Mouse (Mus musculus) layer of hippocampus, adult 2 months (tissue): ENCODE results near the gene Trpc4. TPM values are rescaled to one million over a fixed set of nuclear protein-coding genes. Genes with fewer than 3 reads are reported as not detected.

Source experiments
- DNase-seq, 2 experiments: peaks; one replicate each; pipeline ENCODE4 v3.0.0; 2022; ENCODE audit warnings: low spot score in 2 of 2
- H3K27ac ChIP-seq: fragments of 200-600 bp; 2 replicates; pipeline ENCODE4 v1.8.1; 2022
- H3K4me3 ChIP-seq: fragments of 200-600 bp; 2 replicates; pipeline ENCODE4 v1.8.1; 2022; ENCODE audit warnings: mild to moderate bottlenecking
- CTCF ChIP-seq: fragments of 200-600 bp; conservative IDR thresholded peaks from 2 replicates; pipeline ENCODE4 v1.8.1; 2022; ENCODE audit warnings: antibody characterized with exemption, mild to moderate bottlenecking, moderate library complexity
- total RNA-seq, 2 experiments: library from RNA; stranded (reverse); gene quantifications; 2 replicates each; pipeline ENCODE4 v1.2.3; 2021

Trpc4 gene
- total RNA-seq, 2 experiments from 2014 or later = 63.9 to 66.6 TPM

DNA sequence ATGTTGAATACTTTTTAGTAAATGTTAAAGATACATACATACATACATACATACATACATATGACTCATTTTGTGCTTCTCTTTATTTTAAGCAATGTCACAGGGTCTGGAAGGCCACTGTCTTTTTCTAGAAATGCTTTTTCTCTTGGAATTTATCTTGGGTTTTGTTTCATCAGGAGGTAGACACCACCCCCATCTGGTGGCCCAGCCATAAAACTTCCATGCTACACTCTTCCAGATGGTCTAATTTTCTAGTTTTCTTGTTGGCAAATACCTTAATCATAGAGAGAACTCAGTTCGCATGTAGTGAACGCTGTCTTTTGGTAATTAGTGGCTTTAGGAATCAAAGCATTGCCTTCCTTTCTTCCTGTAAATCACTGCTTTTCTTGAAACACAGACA is 158.2 kb downstream of the Trpc4 start:
- no peak overlapping the region for H3K4me3 ChIP-seq
- peak; percentile 75 for TF ChIP-seq CTCF
- no peak overlapping the region for H3K27ac ChIP-seq
- no peak for DNase-seq

DNA sequence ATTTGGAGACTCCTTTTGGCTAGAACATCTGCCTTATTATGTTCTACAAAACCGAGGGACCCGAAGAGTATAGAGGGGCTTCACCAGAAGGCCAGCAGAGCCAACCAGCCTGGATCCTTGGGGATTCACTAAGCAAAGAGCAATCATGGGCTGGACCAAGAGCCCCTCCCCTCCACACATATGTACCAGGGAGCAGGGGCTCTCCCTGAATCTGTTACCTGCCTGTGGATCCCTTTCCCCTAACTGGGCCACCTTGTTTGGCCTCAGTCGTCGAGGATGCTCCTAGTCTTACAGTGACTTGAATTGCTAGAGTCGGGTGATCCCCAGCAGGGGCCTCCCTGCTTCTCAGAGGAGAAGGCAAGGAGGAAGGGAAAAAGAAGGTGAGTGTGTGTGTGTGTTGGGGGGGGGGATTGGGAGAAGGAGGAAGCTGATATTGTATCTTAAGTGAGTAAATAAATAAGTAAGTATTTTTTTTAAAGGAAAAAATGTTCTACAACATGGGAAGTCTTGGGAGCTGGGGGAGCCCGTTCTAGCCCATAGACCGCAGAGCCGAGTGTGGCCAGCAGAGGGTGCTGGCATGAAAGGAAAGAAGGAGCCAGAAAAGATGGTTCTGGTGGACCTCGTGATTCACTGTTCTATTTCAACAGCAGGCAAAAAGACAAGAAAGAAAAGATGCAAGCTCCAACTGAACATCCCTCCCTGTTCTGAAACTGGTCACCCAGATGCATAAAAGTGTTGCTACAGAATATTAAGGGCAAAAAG is 197.2 kb downstream of the Trpc4 start:
- DNase-seq = peak; percentile 67 to 83
- Histone ChIP-seq H3K4me3 (no peak overlapping the region), H3K27ac (no peak overlapping the region)
- TF ChIP-seq CTCF = peak; percentile 89

DNA sequence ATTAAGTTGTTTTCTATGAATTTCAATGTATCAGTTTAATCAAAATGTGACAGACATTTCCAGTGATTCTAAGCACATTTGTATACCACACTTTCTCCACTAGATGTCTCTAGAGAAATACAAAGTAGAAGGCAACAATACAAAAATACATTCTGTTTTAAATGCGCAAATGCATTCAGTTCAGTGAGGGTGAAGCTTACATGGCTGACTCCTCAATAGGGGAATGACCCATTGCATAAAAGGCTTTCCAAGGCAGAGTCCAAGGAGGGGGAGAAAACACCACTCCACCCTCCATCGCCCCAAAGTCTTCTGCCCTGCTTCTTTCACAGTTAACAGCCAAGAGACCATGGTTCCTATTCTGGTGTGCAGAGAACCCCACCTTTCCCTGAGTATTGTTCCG is 201.7 kb downstream of the Trpc4 start:
- TF ChIP-seq CTCF = peak; percentile 82
- Histone ChIP-seq H3K27ac (no peak overlapping the region), H3K4me3 (no peak overlapping the region)
- DNase-seq = no peak

DNA sequence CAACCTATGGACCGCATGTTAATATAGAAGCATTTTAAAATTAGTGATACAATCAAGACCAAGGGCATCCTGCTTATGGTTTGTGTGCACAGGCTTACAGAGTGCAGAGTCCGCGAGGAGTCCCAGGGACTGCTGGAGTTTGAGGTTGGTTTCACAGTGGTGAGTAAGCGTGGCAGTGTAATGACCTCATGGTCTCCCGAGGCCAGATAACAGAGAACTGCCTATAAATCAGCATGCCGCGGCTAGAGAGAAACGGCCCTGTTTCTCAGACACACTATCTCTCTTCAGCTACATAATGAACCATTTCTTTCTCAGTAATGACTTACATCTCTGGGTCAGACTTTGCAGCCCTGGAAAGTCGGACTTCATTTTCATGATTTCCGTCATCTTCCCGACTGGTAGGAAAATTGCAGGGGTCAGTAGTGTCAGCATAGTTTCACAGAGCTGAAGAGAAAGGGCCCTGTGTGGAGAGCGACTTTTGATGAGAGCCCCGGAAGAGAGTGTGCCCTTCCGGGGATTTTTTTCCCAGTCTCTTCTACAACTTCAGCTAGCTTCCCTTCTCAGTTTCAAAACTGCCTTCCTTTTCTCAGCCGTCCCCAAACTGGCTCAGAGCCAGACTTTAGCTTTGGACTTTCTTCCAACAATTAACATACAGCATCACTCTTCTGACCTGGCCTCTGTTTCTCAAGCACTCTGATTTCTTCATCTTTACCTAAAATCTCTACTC is 202.8 kb downstream of the Trpc4 start:
- no peak overlapping the region for H3K27ac ChIP-seq
- no peak for TF ChIP-seq CTCF
- no peak overlapping the region for H3K4me3 ChIP-seq
- DNase-seq = no peak

DNA sequence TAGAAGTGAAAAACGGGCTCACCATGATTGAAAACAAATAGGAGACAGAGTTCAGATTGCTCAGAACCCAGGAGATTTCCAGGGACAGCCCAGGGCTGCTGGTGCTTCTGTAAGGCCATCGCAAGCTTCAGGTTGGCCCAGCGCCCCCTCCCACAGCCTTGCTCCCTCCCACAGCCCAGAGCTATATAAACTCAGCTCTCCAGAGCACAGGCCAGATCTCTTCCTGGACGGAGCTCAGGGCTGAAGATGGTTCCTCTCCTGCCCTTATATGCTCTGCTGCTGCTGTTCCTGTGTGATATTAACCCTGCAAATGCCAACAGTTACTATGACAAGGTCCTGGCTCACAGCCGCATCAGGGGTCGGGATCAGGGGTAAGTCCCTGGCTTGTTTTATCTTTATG is 205.1 kb downstream of the Trpc4 start, which contains the start of gene Postn:
TSS of gene Postn (plus strand) at position 213 of the 400 bp plus-strand sequence.
- H3K27ac ChIP-seq = no peak within 1 kb of the TSS
- DNase-seq = no peak
- TF ChIP-seq CTCF = no peak
- H3K4me3 ChIP-seq = no peak within 1 kb of the TSS

DNA sequence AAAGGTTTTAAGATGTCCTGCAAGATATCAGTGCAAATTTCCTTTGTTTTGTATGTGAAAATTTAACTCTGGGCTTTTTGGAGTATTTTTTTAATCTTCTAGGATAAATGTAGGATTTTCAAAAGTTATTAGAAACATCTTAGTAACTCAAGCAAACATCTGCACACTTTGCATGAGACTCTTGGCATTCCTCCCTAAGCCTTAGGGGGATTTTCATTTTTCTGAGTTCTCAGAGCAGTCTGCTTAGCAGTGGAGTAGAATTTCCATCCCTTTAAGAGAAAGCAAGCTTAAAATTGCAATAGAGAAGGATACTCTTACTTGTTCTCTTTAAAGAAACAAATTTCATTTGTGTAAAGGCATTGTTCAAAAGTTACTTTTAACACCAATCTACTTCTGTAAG is 205.8 kb downstream of the Trpc4 start:
- TF ChIP-seq CTCF = no peak
- Histone ChIP-seq H3K4me3 (no peak overlapping the region), H3K27ac (no peak overlapping the region)
- no peak for DNase-seq

Other genes starting within 250 kb of the Trpc4 start
- 1 to 10 TPM; 1.1 to 2.2 TPM for gene Postn, start 205.1 kb downstream of the Trpc4 start, total RNA-seq